Mouse (Mus musculus) brain, embryonic 14.5 days (tissue): ENCODE data around the gene Ppp1r7.

Source experiments
- CTCF ChIP-seq: fragments of 200-500 bp; IDR thresholded peaks from 2 replicates; pipeline ENCODE4 v1.5.1; 2012; ENCODE audit warnings: inconsistent platforms, mild to moderate bottlenecking, moderate library complexity, borderline replicate concordance; ENCODE audit not compliant: insufficient read depth, insufficient read length; ENCODE audit errors: extremely low read depth
- POLR2A ChIP-seq: fragments of 200-500 bp; IDR thresholded peaks from 2 replicates; pipeline ENCODE4 v1.6.1; 2012; ENCODE audit warnings: mild to moderate bottlenecking, inconsistent platforms, borderline replicate concordance; ENCODE audit not compliant: poor library complexity, insufficient read depth, insufficient read length, severe bottlenecking; ENCODE audit errors: extremely low read depth

GRCm38 (mm10) chr1:93387198-93387597, 44.5 kb downstream of the Ppp1r7 start:
- TF ChIP-seq CTCF (no peak), POLR2A (no peak)
